ENCODE assay signal across 8 mouse cellular contexts in genomic region chr12:69360997-69361899, GRCm38 (mm10). TPM values are rescaled to one million over a fixed set of nuclear protein-coding genes. Genes with fewer than 3 reads are reported as not detected.
DNase-seq lines count a peak whose midpoint lies in the region; ATAC-seq lines count a peak whose summit lies in the region.
"Not testable (repeated sequence)": the region's sequence is repeated elsewhere in the genome, so short reads cannot be mapped to it uniquely, and the experiment has no call there.

No protein-coding gene starts in this region.

- H3K9ac ChIP-seq in hindbrain, embryonic 11.5 days (ENCODE audit: low read depth, low read length): peak overlapping the region; percentile 46

- H3K9me3 ChIP-seq in hindbrain, embryonic 11.5 days (ENCODE audit: control insufficient read depth, low read length): not testable (repeated sequence)

- H3K27ac ChIP-seq in hindbrain, embryonic 11.5 days (ENCODE audit: low read depth, low read length): peak overlapping the region; percentile 64

- peak overlapping the region; percentile 45 for H3K4me2 ChIP-seq in hindbrain, embryonic 11.5 days (replicated peaks; ENCODE audit: low read depth, low read length)

- under 1% methylated on average over 38 of the region's 50 CpGs for WGBS in hindbrain, embryonic 11.5 days

- ATAC-seq in hindbrain, embryonic 11.5 days (ENCODE audit: low FRiP score): peak; percentile 96

- DNase-seq in MN1 (ENCODE audit: low spot score): peak; percentile 99
- DNase-seq in cerebellum, adult 9-10 months: peak; percentile 99
- DNase-seq in frontal cortex, adult 2 months (ENCODE audit: extremely low spot score in 1 of 2, low spot score in 1 of 2): peak; percentile 96 to 100
- DNase-seq in hindbrain, embryonic 11.5 days (ENCODE audit: low spot score): peak; percentile 99
- DNase-seq in layer of hippocampus, postnatal 10 days (ENCODE audit: low spot score in 2 of 2): peak; percentile 99
- DNase-seq in lung, postnatal 10 days: peak; percentile 98
- DNase-seq in ovary, postnatal 36 days (ENCODE audit: low spot score): peak; percentile 99
- DNase-seq in thymus, postnatal 25 days: peak; percentile 100

- H3K4me3 ChIP-seq in hindbrain, embryonic 11.5 days (ENCODE audit: low read depth, low read length): peak overlapping the region; percentile 45

- not testable (repeated sequence) for H3K4me1 ChIP-seq in hindbrain, embryonic 11.5 days (replicated peaks; ENCODE audit: control insufficient read depth, insufficient read depth, low read length)

- not testable (repeated sequence) for H3K36me3 ChIP-seq in hindbrain, embryonic 11.5 days (ENCODE audit: control insufficient read depth, insufficient read depth, low read length)

- not testable (repeated sequence) for H3K27me3 ChIP-seq in hindbrain, embryonic 11.5 days (ENCODE audit: control insufficient read depth, insufficient read depth, low read length)

RNA-seq across cellular contexts. Expression of gene Nemf, which starts 4.3 kb away (rescaled TPM):
- 38.2 and 45.4 TPM in 2 replicates for polyA plus RNA-seq in frontal cortex, adult 2 months (2012; rRNA removed)
- 90.2 and 108 TPM in 2 replicates for polyA plus RNA-seq in hindbrain, embryonic 11.5 days (2014; fragmentation: Nextera tagmentation; extraction: Ambion mirVana)
- 10 to 100 TPM; 44.7 to 52.6 TPM for total RNA-seq in layer of hippocampus, postnatal 10 days (2021)

RNA-seq across cellular contexts. Expression of gene Arf6, which starts 10.7 kb away (rescaled TPM):
- polyA plus RNA-seq in frontal cortex, adult 2 months (2012; rRNA removed): 46.3 and 48.8 TPM in 2 replicates
- polyA plus RNA-seq in hindbrain, embryonic 11.5 days (2014; fragmentation: Nextera tagmentation; extraction: Ambion mirVana): 47.4 and 49.9 TPM in 2 replicates
- 10 to 100 TPM; 64.8 to 69.0 TPM for total RNA-seq in layer of hippocampus, postnatal 10 days (2021)

RNA-seq across cellular contexts. Expression of gene Gm9887, which starts 11.0 kb away (rescaled TPM):
- 0.27 and 0.50 TPM in 2 replicates for polyA plus RNA-seq in frontal cortex, adult 2 months (2012; rRNA removed)
- polyA plus RNA-seq in hindbrain, embryonic 11.5 days (2014; fragmentation: Nextera tagmentation; extraction: Ambion mirVana): 1.3 and 2.2 TPM in 2 replicates
- total RNA-seq in layer of hippocampus, postnatal 10 days (2021): 1 to 10 TPM; 1.2 to 1.5 TPM

Comparison
In these comparisons a context has a peak if more than half of its experiments do, and no peak if none do; other contexts are left out.
1. Peak in every context shown above with its lines: DNase-seq, ATAC-seq, H3K4me3 ChIP-seq and H3K27ac ChIP-seq.